Comparison of ENCODE assay signal across 8 mouse cellular contexts in the genomic region with DNA sequence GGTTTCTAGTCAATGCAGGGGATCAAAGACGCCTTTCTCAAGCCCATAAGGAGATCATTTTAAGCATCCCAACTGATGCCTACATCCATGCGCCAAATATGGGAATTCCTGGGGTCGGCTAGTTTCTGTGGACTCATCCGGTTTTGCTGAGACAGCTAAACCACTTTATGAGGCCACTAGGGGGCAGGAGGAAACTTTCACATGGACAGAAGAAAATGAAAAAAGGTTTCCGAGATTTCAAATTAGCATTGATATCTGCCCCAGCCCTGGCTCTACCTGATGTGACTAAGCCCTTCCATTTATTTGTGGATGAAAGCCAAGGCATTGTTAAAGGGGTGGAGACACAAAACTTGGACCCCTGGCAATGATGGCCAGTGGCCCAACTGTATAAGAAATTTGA. TPM values are rescaled to one million over a fixed set of nuclear protein-coding genes. Genes with fewer than 3 reads are reported as not detected.
A peak's percentile ranks its signal among the peaks of the same experiment; 100 is the strongest.
DNase-seq lines count a peak whose midpoint lies in the region; ATAC-seq and TF ChIP-seq lines count a peak whose summit lies in the region.

No protein-coding gene starts in this region.

- H3K9ac ChIP-seq in kidney, postnatal 0 days (ENCODE audit: low read depth, low read length), result no peak overlapping the region

- DNase-seq in heart, adult 18-20 months, result peak; percentile 40 to 78
- DNase-seq in heart, embryonic 10.5 days (ENCODE audit: low spot score), result no peak
- peak; percentile 62 for DNase-seq in testis, postnatal 10 days (ENCODE audit: low spot score)
- DNase-seq in testis, postnatal 14 days (ENCODE audit: low spot score), result no peak
- peak; percentile 53 to 72 for DNase-seq in cerebellum, postnatal 25 days
- DNase-seq in kidney, postnatal 0 days (ENCODE audit: low spot score), result peak; percentile 84
- no peak for DNase-seq in yolk sac, embryonic 10.5 days (ENCODE audit: low spot score)

- WGBS in heart, embryonic 10.5 days, result 23% methylated on average over 5 of the region's 5 CpGs
- 15% methylated on average over 5 of the region's 5 CpGs for WGBS in kidney, postnatal 0 days

- no peak overlapping the region for H3K27ac ChIP-seq in heart, embryonic 10.5 days
- no peak overlapping the region for H3K27ac ChIP-seq in kidney, postnatal 0 days

- no peaks in the 10 kb centered on the region for H3K9me3 ChIP-seq in heart, embryonic 10.5 days
- no peaks in the 10 kb centered on the region for H3K9me3 ChIP-seq in kidney, postnatal 0 days (replicated peaks; ENCODE audit: low read length)

- H3K4me1 ChIP-seq in heart, embryonic 10.5 days, result peaks cover 5% of the 10 kb centered on the region; the same call in 1 of the 2 replicates
- H3K4me1 ChIP-seq in kidney, postnatal 0 days (replicated peaks; ENCODE audit: insufficient read depth, low read length), result no peaks in the 10 kb centered on the region

- no peak for ATAC-seq in kidney, postnatal 0 days (replicated peaks; ENCODE audit: low FRiP score, low read depth)
- peak; percentile 54 for ATAC-seq in megakaryocyte progenitor cell, adult 5-6 weeks (replicated peaks; ENCODE audit: poor library complexity)

- TF ChIP-seq CTCF in kidney, postnatal 0 days (IDR thresholded peaks at IDR 0.05; ENCODE audit: low read depth), result peak; percentile 78

- peaks cover 4% of the 10 kb centered on the region for H3K36me3 ChIP-seq in heart, embryonic 10.5 days
- H3K36me3 ChIP-seq in kidney, postnatal 0 days (ENCODE audit: insufficient read depth, low read length), result no peaks in the 10 kb centered on the region

- H3K4me3 ChIP-seq in heart, embryonic 10.5 days, result no peak overlapping the region
- H3K4me3 ChIP-seq in kidney, postnatal 0 days (replicated peaks; ENCODE audit: low read depth, low read length), result no peak overlapping the region

- H3K27me3 ChIP-seq in heart, embryonic 10.5 days (ENCODE audit: insufficient read depth, poor library complexity, severe bottlenecking), result no peaks in the 10 kb centered on the region
- H3K27me3 ChIP-seq in kidney, postnatal 0 days (ENCODE audit: insufficient read depth, low read length), result no peaks in the 10 kb centered on the region

- H3K4me2 ChIP-seq in kidney, postnatal 0 days (ENCODE audit: low read length), result no peak overlapping the region

RNA-seq across cellular contexts. Expression of gene Dip2b, which starts 15.5 kb away (rescaled TPM):
- total RNA-seq in heart, adult 18-20 months (2021), result 10 to 100 TPM; 19.4 to 20.2 TPM
- polyA plus RNA-seq in heart, embryonic 10.5 days (2016; fragmentation: Nextera tagmentation; extraction: Ambion mirVana), result 12.2 and 14.0 TPM in 2 replicates
- polyA plus RNA-seq in kidney, postnatal 0 days (2015; fragmentation: Nextera tagmentation; extraction: Ambion mirVana), result 4.9 and 5.7 TPM in 2 replicates
- total RNA-seq in megakaryocyte progenitor cell, adult 5-6 weeks (2015), result 17.5 and 17.6 TPM in 2 replicates
- total RNA-seq in megakaryocyte progenitor cell, adult 5-6 weeks (2017), result 10.2 TPM in 2 replicates

RNA-seq across cellular contexts. Expression of gene Larp4, which starts 53.1 kb away (rescaled TPM):
- total RNA-seq in heart, adult 18-20 months (2021), result 10 to 100 TPM; 55.7 to 58.9 TPM
- polyA plus RNA-seq in heart, embryonic 10.5 days (2016; fragmentation: Nextera tagmentation; extraction: Ambion mirVana), result 36.3 and 41.2 TPM in 2 replicates
- polyA plus RNA-seq in kidney, postnatal 0 days (2015; fragmentation: Nextera tagmentation; extraction: Ambion mirVana), result 35.4 and 36.0 TPM in 2 replicates
- total RNA-seq in megakaryocyte progenitor cell, adult 5-6 weeks (2015), result 119 and 137 TPM in 2 replicates
- total RNA-seq in megakaryocyte progenitor cell, adult 5-6 weeks (2017), result 76.3 and 97.8 TPM in 2 replicates

RNA-seq across cellular contexts. Expression of gene Fam186a, which starts 56.1 kb away (rescaled TPM):
- total RNA-seq in heart, adult 18-20 months (2021), result under 1 TPM; 0.07 to 0.15 TPM
- polyA plus RNA-seq in heart, embryonic 10.5 days (2016; fragmentation: Nextera tagmentation; extraction: Ambion mirVana), result 0.05 TPM in 1 of 2 replicates, not detected in the other
- 0.03 TPM in 1 of 2 replicates, not detected in the other for polyA plus RNA-seq in kidney, postnatal 0 days (2015; fragmentation: Nextera tagmentation; extraction: Ambion mirVana)
- not detected in 2 replicates for total RNA-seq in megakaryocyte progenitor cell, adult 5-6 weeks (2015)
- total RNA-seq in megakaryocyte progenitor cell, adult 5-6 weeks (2017), result not detected in 2 replicates

Comparison
In these comparisons a context has a peak if more than half of its experiments do, and no peak if none do; other contexts are left out.
1. DNase-seq: peak in heart, adult 18-20 months (2 of 2), testis, postnatal 10 days (single experiment), cerebellum, postnatal 25 days (2 of 2) and kidney, postnatal 0 days (single experiment); none in heart, embryonic 10.5 days (single experiment), testis, postnatal 14 days (single experiment) and yolk sac, embryonic 10.5 days (single experiment).